Mouse (Mus musculus): ENCODE results near the gene AK157302.
A peak's percentile ranks its signal among the peaks of the same experiment; 100 is the strongest.
"Not testable (repeated sequence)": the region's sequence is repeated elsewhere in the genome, so short reads cannot be mapped to it uniquely, and the experiment has no call there.

Gene AK157302

GRCm38 (mm10) chr13:21495080-21495479, at the start of gene AK157302:
Gene AK157302 (plus strand): TSS chr13:21495223.
- peak in 1 of 2 experiments; percentile 18 for DNase-seq (ENCODE audit: inconsistent age in 2 of 2, low spot score in 1 of 2)

GRCm38 (mm10) chr13:21446796-21447195, 48.2 kb upstream of the AK157302 start:
- no peak for DNase-seq (ENCODE audit: inconsistent age in 2 of 2, low spot score in 1 of 2)

GRCm38 (mm10) chr13:21447856-21448614, 47.0 kb upstream of the AK157302 start:
- DNase-seq (ENCODE audit: inconsistent age in 2 of 2, low spot score in 1 of 2): no peak

GRCm38 (mm10) chr13:21453042-21453441, 42.0 kb upstream of the AK157302 start:
- no peak for DNase-seq (ENCODE audit: inconsistent age in 2 of 2, low spot score in 1 of 2)

- DNase-seq (ENCODE audit: inconsistent age in 2 of 2, low spot score in 1 of 2): peak; percentile 88 to 97
Measured at GRCm38 (mm10) chr13:21453449-21453848, 41.6 kb upstream of the AK157302 start, which contains the start of gene Zscan26. Gene Zscan26 (minus strand): TSS chr13:21453730.

- no peak for DNase-seq (ENCODE audit: inconsistent age in 2 of 2, low spot score in 1 of 2)
Measured at GRCm38 (mm10) chr13:21454133-21454532, 40.9 kb upstream of the AK157302 start.

- DNase-seq (ENCODE audit: inconsistent age in 2 of 2, low spot score in 1 of 2): no peak
Measured at GRCm38 (mm10) chr13:21456347-21456746, 38.7 kb upstream of the AK157302 start.

GRCm38 (mm10) chr13:21462516-21462915, 32.5 kb upstream of the AK157302 start:
- DNase-seq (ENCODE audit: inconsistent age in 2 of 2, low spot score in 1 of 2): not testable (repeated sequence)

GRCm38 (mm10) chr13:21467336-21467735, 27.7 kb upstream of the AK157302 start:
- DNase-seq (ENCODE audit: inconsistent age in 2 of 2, low spot score in 1 of 2): no peak

- DNase-seq (ENCODE audit: inconsistent age in 2 of 2, low spot score in 1 of 2): peak; percentile 89 to 95
Measured at GRCm38 (mm10) chr13:21468061-21469019, 26.7 kb upstream of the AK157302 start, which contains the start of gene Nkapl. Gene Nkapl (minus strand): TSS chr13:21468509.

GRCm38 (mm10) chr13:21469097-21469496, 25.9 kb upstream of the AK157302 start:
- DNase-seq (ENCODE audit: inconsistent age in 2 of 2, low spot score in 1 of 2): no peak

GRCm38 (mm10) chr13:21472427-21472826, 22.6 kb upstream of the AK157302 start:
- no peak for DNase-seq (ENCODE audit: inconsistent age in 2 of 2, low spot score in 1 of 2)

GRCm38 (mm10) chr13:21478759-21479670, 16.0 kb upstream of the AK157302 start, which contains the start of the genes Zkscan4 and Gm10065:
Gene Zkscan4 (plus strand): TSS chr13:21478907.
Gene Gm10065 (minus strand): TSS chr13:21479441.
- peak; percentile 69 to 93 for DNase-seq (ENCODE audit: inconsistent age in 2 of 2, low spot score in 1 of 2)

- no peak for DNase-seq (ENCODE audit: inconsistent age in 2 of 2, low spot score in 1 of 2)
Measured at GRCm38 (mm10) chr13:21486881-21487280, 8.1 kb upstream of the AK157302 start.

- DNase-seq (ENCODE audit: inconsistent age in 2 of 2, low spot score in 1 of 2): peak; percentile 13 to 77
Measured at GRCm38 (mm10) chr13:21492847-21493246, 2.2 kb upstream of the AK157302 start.

GRCm38 (mm10) chr13:21501182-21501581, 6.2 kb downstream of the AK157302 start, which contains the start of gene Gm11273:
Gene Gm11273 (minus strand): TSS chr13:21501418.
- not testable (repeated sequence) for DNase-seq (ENCODE audit: inconsistent age in 2 of 2, low spot score in 1 of 2)

GRCm38 (mm10) chr13:21502296-21502695, 7.3 kb downstream of the AK157302 start:
- no peak for DNase-seq (ENCODE audit: inconsistent age in 2 of 2, low spot score in 1 of 2)

GRCm38 (mm10) chr13:21506221-21506649, 11.2 kb downstream of the AK157302 start:
- peak; percentile 84 to 97 for DNase-seq (ENCODE audit: inconsistent age in 2 of 2, low spot score in 1 of 2)

- DNase-seq (ENCODE audit: inconsistent age in 2 of 2, low spot score in 1 of 2): peak in 1 of 2 experiments; percentile 25
Measured at GRCm38 (mm10) chr13:21530136-21530535, 35.1 kb downstream of the AK157302 start.

GRCm38 (mm10) chr13:21530781-21531201, 35.8 kb downstream of the AK157302 start, which contains the start of gene Zkscan8:
Gene Zkscan8 (minus strand): TSS chr13:21531120.
- peak; percentile 91 to 98 for DNase-seq (ENCODE audit: inconsistent age in 2 of 2, low spot score in 1 of 2)

All from adrenal gland, adult (tissue).